Mouse (Mus musculus) testis, adult 2 months (tissue): ENCODE measurements around the gene Wfdc17. TPM values are rescaled to one million over a fixed set of nuclear protein-coding genes. Genes with fewer than 3 reads are reported as not detected.
A peak's percentile ranks its signal among the peaks of the same experiment; 100 is the strongest.

Source experiments
- H3K27ac ChIP-seq: fragments of 200-500 bp; 2 replicates; pipeline ENCODE4 v1.5.1; 2012; ENCODE audit warnings: low read depth, low read length; ENCODE audit not compliant: control insufficient read depth, insufficient read depth
- H3K27me3 ChIP-seq: fragments of 200-500 bp; 2 replicates; pipeline ENCODE4 v1.6.1; 2012; ENCODE audit warnings: mild to moderate bottlenecking, low read length, moderate library complexity; ENCODE audit not compliant: control insufficient read depth, insufficient read depth
- H3K36me3 ChIP-seq: fragments of 200-500 bp; 2 replicates; pipeline ENCODE4 v1.6.1; 2012; ENCODE audit warnings: mild to moderate bottlenecking, low read length; ENCODE audit not compliant: control insufficient read depth, insufficient read depth
- H3K4me1 ChIP-seq: fragments of 200-500 bp; 2 replicates; pipeline ENCODE4 v1.6.1; 2012; ENCODE audit warnings: low read length; ENCODE audit not compliant: control insufficient read depth, insufficient read depth
- H3K4me3 ChIP-seq: fragments of 200-500 bp; 2 replicates; pipeline ENCODE4 v1.5.1; 2012; ENCODE audit warnings: low read depth, mild to moderate bottlenecking, low read length, moderate library complexity, mixed read lengths; ENCODE audit not compliant: control insufficient read depth
- CTCF ChIP-seq: fragments of 200-500 bp; IDR thresholded peaks from 2 replicates; pipeline ENCODE4 v1.5.1; 2012; ENCODE audit warnings: low read depth, mild to moderate bottlenecking, inconsistent platforms, low read length, moderate library complexity; ENCODE audit not compliant: control insufficient read depth, insufficient read depth, insufficient replicate concordance
- POLR2A ChIP-seq: fragments of 200-500 bp; IDR thresholded peaks from 2 replicates; pipeline ENCODE4 v1.6.1; 2012; ENCODE audit warnings: low read depth, mild to moderate bottlenecking, inconsistent platforms, low read length, moderate library complexity; ENCODE audit not compliant: control insufficient read depth
- polyA plus RNA-seq: library from polyadenylated mRNA; depleted of rRNA; stranded (reverse); fragments of >200 nt; gene quantifications from 2 replicates; pipeline ENCODE4 v1.2.3, GENCODE M21; 2012

The Wfdc17 gene
- polyA plus RNA-seq, 1 experiment: 1.4 TPM

DNA sequence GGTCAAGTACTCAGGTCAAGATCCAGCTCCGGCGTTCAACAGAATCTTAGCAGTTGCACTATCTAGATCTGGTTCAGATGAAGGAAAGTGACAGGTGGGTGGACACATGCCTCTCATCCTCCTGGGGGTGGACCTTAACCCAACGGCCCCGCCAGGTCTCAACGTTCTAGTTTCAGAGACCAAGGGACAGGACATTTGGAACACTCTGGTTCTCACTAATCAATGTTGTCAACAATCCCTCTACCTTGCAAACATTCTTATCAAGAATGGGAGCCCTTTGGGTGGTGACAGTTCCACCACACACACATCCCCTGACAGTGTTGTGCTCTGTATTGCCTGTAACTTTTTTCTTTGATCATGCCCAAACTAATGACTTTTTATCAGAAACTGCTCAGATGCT, 38.0 kb downstream of the Wfdc17 start:
- H3K27ac ChIP-seq: no peak overlapping the region
- H3K27me3 ChIP-seq: no peaks in the 10 kb centered on the region
- H3K4me1 ChIP-seq: no peaks in the 10 kb centered on the region; the same call in 1 of the 2 replicates
- TF ChIP-seq CTCF (no peak), POLR2A (no peak)
- no peak overlapping the region for H3K4me3 ChIP-seq
- no peaks in the 10 kb centered on the region for H3K36me3 ChIP-seq

DNA sequence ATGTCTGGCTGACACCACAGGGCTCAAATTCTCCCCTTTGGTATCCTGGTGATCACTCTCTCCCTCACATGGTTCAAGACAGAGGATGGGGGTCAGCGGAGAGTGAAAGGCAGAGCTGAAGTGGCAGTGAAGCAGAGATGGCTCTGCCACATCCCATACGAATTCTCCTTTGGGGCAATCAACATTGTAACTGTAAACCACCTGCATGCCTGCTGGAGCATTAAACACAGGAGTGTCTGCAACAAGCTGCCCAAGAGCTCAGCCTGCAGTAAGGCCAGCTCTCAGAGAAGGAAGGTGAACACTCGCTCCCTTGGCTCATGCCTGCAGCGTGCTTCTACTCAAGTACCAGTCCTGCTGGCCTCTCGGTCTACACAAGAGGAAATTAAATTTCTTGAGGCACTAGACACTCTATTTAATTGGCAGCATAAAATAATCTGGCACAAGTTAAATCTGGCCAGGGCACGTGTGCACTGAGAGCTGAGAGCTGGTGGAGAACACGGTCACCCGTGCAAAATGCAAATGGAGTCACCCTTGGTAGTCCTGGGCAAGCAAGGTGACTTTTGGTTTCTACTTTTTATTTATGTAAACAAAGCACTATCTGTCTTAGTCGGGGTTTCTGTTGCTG, 39.1 kb downstream of the Wfdc17 start:
- Histone ChIP-seq H3K4me3 (no peak overlapping the region), H3K27ac (no peak overlapping the region), H3K36me3 (no peaks in the 10 kb centered on the region), H3K4me1 (no peaks in the 10 kb centered on the region; the same call in 1 of the 2 replicates), H3K27me3 (no peaks in the 10 kb centered on the region)
- no peak for TF ChIP-seq CTCF
- TF ChIP-seq POLR2A: no peak

- H3K4me1 ChIP-seq: no peaks in the 10 kb centered on the region; the same call in 1 of the 2 replicates
- H3K27me3 ChIP-seq: no peaks in the 10 kb centered on the region
- no peak overlapping the region for H3K4me3 ChIP-seq
- H3K27ac ChIP-seq: no peak overlapping the region
- TF ChIP-seq POLR2A: no peak
- no peak for TF ChIP-seq CTCF
- H3K36me3 ChIP-seq: no peaks in the 10 kb centered on the region
These were observed 39.7 kb downstream of the Wfdc17 start for GRCm38 (mm10) chr11:83743525-83743924.

DNA sequence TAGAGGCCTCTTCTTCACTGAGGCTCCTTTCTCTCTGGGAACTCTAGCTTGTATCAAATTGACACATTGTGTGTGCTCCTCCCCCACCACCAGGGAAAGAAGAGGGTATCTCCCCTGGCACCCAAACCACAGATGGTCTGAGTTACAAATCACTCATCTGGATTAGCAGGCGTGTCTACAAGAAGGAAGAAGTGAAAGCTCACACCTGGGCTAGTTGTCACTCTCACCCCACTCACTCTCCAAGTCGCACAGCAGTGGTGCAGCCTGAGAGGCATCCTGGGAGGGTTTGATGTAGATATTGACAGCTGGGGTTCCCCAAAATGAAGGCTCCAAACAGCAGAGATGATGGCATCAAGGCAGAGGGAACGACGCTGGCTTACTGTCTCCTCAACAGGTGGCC, 42.4 kb downstream of the Wfdc17 start:
- H3K36me3 ChIP-seq: no peaks in the 10 kb centered on the region
- no peaks in the 10 kb centered on the region for H3K27me3 ChIP-seq
- no peaks in the 10 kb centered on the region; the same call in 1 of the 2 replicates for H3K4me1 ChIP-seq
- H3K27ac ChIP-seq: no peak overlapping the region
- H3K4me3 ChIP-seq: no peak overlapping the region
- TF ChIP-seq CTCF (no peak), POLR2A (no peak)

DNA sequence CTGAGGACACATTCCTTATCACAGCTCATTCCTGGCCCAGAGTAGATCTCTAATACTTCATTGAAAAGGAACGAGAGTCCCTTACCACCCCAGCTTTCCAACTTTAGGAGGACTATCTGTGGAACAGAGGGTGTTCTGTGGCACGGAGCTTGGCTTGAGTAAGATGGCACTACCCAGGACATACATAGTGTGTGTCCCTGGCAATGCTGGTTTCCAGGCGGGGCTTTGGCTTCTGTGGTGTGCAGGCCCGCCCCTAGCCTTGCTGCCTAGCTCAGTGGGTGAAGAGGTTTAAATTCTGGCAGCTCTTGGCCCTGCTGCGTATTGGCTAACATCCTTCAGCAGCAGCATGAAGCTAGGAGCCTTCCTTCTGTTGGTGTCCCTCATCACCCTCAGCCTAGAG, 42.9 kb downstream of the Wfdc17 start, which contains the start of gene Wfdc21:
Wfdc21 (plus strand) TSS at position 260 of the 400 bp plus-strand sequence.
- no peak within 1 kb of the TSS for H3K4me3 ChIP-seq
- no peaks in the 10 kb centered on the region for H3K27me3 ChIP-seq
- TF ChIP-seq POLR2A (no peak), CTCF (no peak)
- no peaks in the 10 kb centered on the region for H3K36me3 ChIP-seq
- H3K4me1 ChIP-seq: no peaks in the 10 kb centered on the region; the same call in 1 of the 2 replicates
- no peak within 1 kb of the TSS for H3K27ac ChIP-seq

- H3K4me3 ChIP-seq: no peak overlapping the region
- no peak overlapping the region for H3K27ac ChIP-seq
- H3K27me3 ChIP-seq: no peaks in the 10 kb centered on the region
- H3K36me3 ChIP-seq: no peaks in the 10 kb centered on the region
- TF ChIP-seq CTCF: no peak
- TF ChIP-seq POLR2A: no peak
- no peaks in the 10 kb centered on the region; the same call in 1 of the 2 replicates for H3K4me1 ChIP-seq
These were observed 43.8 kb downstream of the Wfdc17 start for GRCm38 (mm10) chr11:83747376-83748265.

GRCm38 (mm10) chr11:83753581-83754181, 49.9 kb downstream of the Wfdc17 start, which contains the start of gene Heatr6:
TSS of gene Heatr6 (plus strand) at chr11:83753696.
- Histone ChIP-seq H3K36me3 (no peaks in the 10 kb centered on the region), H3K27me3 (no peaks in the 10 kb centered on the region), H3K27ac (peak within 1 kb of the TSS; percentile 96), H3K4me1 (peaks cover 2% of the 10 kb centered on the region; the same call in 1 of the 2 replicates), H3K4me3 (peak within 1 kb of the TSS; percentile 97)
- TF ChIP-seq CTCF (no peak), POLR2A (peak; percentile 69)
